Mouse (Mus musculus): ENCODE results near the gene Amtn. TPM values are rescaled to one million over a fixed set of nuclear protein-coding genes. Genes with fewer than 3 reads are reported as not detected.

Amtn gene
- polyA plus RNA-seq (2012; rRNA removed): not detected in 2 replicates

DNA sequence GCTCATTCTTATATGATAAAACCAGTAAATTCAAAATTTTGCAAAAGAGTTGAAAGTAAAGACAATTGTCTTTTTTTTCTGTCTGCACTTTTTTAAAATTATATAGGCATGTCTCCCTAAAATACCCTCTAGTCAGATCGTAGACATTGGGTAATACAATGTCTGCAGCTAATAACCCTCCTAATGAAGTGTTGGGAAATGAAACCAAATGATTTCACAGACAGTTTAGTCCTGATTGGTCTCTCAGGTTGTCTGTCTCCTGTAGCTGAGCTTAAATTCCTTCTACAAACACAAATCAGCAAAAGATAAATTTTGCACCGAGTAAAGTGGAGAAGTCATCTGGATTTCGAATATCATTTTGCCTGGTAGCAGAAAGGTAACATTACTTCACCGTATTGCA lies at the start of gene Amtn:
Gene Amtn, plus strand, starts transcription at position 301 of the 400 bp plus-strand sequence.

Other genes with a start within 250 kb of the Amtn start
- gene Gm11115, start 222.0 kb upstream of the Amtn start, polyA plus RNA-seq (2012; rRNA removed): not detected in 2 replicates
- not detected in 2 replicates for gene Gm7714, start 107.2 kb upstream of the Amtn start, polyA plus RNA-seq (2012; rRNA removed)
- not detected in 2 replicates for gene Prol1, start 58.8 kb upstream of the Amtn start, polyA plus RNA-seq (2012; rRNA removed)
- not detected in 2 replicates for gene Ambn, start 79.9 kb downstream of the Amtn start, polyA plus RNA-seq (2012; rRNA removed)
- gene Enam, start 111.9 kb downstream of the Amtn start, polyA plus RNA-seq (2012; rRNA removed): not detected in 2 replicates
- 0.11 and 0.13 TPM in 2 replicates for gene Jchain, start 151.8 kb downstream of the Amtn start, polyA plus RNA-seq (2012; rRNA removed)
- gene Utp3, start 178.4 kb downstream of the Amtn start, polyA plus RNA-seq (2012; rRNA removed): 18.9 and 21.1 TPM in 2 replicates
- 6.7 and 8.0 TPM in 2 replicates for gene Rufy3, start 188.9 kb downstream of the Amtn start, polyA plus RNA-seq (2012; rRNA removed)